Mouse (Mus musculus) kidney, adult 2 months (tissue): ENCODE measurements around the gene 4933428G20Rik. TPM values are rescaled to one million over a fixed set of nuclear protein-coding genes. Genes with fewer than 3 reads are reported as not detected.

Source experiments
- DNase-seq: peaks from one replicate; pipeline ENCODE4 v3.0.0; 2021
- H3K27ac ChIP-seq: fragments of 200-500 bp; 2 replicates; pipeline ENCODE4 v1.5.1; 2012; ENCODE audit warnings: low read depth, low read length, control low read depth, inconsistent platforms; ENCODE audit not compliant: insufficient read depth
- H3K27me3 ChIP-seq: fragments of 200-500 bp; replicated peaks from 2 replicates; pipeline ENCODE4 v1.6.1; 2012; ENCODE audit warnings: mild to moderate bottlenecking, moderate library complexity, low read length, inconsistent platforms; ENCODE audit not compliant: control insufficient read depth, insufficient read depth
- H3K36me3 ChIP-seq: fragments of 200-500 bp; 2 replicates; pipeline ENCODE4 v1.6.1; 2012; ENCODE audit warnings: mild to moderate bottlenecking, moderate library complexity, low read length, inconsistent platforms; ENCODE audit not compliant: control insufficient read depth, insufficient read depth
- H3K4me1 ChIP-seq: fragments of 200-500 bp; 2 replicates; pipeline ENCODE4 v1.6.1; 2011; ENCODE audit warnings: low read length; ENCODE audit not compliant: control insufficient read depth, insufficient read depth
- H3K4me3 ChIP-seq: fragments of 200-500 bp; 2 replicates; pipeline ENCODE4 v1.5.1; 2011; ENCODE audit warnings: mild to moderate bottlenecking, low read depth, low read length, control low read depth; ENCODE audit not compliant: insufficient read depth
- CTCF ChIP-seq: fragments of 200-500 bp; conservative IDR thresholded peaks from 2 replicates; pipeline ENCODE4 v1.5.1; 2011; ENCODE audit warnings: low read depth, mild to moderate bottlenecking, control low read depth, low read length, moderate library complexity, mixed read lengths; ENCODE audit not compliant: insufficient read depth, insufficient read length
- POLR2A ChIP-seq: fragments of 200-500 bp; IDR thresholded peaks from one replicate; pipeline ENCODE4 v1.6.1; 2011; ENCODE audit warnings: low read depth, low read length, control low read depth
- WGBS: fragments of 180-500 bp; shearing (Covaris S2); methylation state at CpG from one replicate; pipeline ENCODE4 v1.1.7; 2018; 5-methylcytosine and 5-hydroxymethylcytosine counted together
- polyA plus RNA-seq: library from polyadenylated mRNA; depleted of rRNA; stranded (reverse); fragments of >200 nt; gene quantifications from 2 replicates; pipeline ENCODE4 v1.2.3, GENCODE M21; 2012

4933428G20Rik gene
- polyA plus RNA-seq, 1 experiment, result not detected

- no peak for TF ChIP-seq POLR2A
- no peak for TF ChIP-seq CTCF
- H3K36me3 ChIP-seq, result no peaks in the 10 kb centered on the region
- H3K27ac ChIP-seq, result no peak overlapping the region
- DNase-seq, result no peak
- H3K4me1 ChIP-seq, result no peaks in the 10 kb centered on the region
- no peaks in the 10 kb centered on the region for H3K27me3 ChIP-seq
- H3K4me3 ChIP-seq, result no peak overlapping the region
- 65% methylated on average over 10 of the region's 10 CpGs for WGBS
Observed at GRCm38 (mm10) chr11:97466444-97467160, 33.5 kb downstream of the 4933428G20Rik start.

DNA sequence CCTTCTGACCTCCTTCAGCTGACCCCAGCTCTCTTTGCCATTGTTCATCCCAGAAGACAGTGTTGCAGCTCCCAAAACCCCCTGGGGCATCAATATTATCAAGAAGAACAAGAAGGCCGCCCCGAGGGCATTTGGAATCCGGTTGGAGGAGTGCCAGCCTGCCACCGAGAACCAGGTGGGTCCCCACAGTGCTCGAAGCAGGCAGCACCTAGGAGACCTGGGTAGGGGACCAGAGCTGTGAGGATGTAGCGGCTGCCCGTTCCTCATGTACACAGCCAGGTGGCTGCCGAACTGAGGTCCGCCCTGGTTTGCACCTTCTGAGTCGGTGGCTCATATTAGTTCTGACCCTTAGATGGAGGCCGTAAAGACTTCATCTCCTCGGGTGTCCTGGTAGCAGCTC, 34.2 kb downstream of the 4933428G20Rik start:
- 84% methylated on average over 12 of the region's 12 CpGs for WGBS
- H3K27me3 ChIP-seq, result no peaks in the 10 kb centered on the region
- no peak overlapping the region for H3K27ac ChIP-seq
- no peaks in the 10 kb centered on the region for H3K4me1 ChIP-seq
- DNase-seq, result no peak
- H3K36me3 ChIP-seq, result no peaks in the 10 kb centered on the region
- H3K4me3 ChIP-seq, result no peak overlapping the region
- no peak for TF ChIP-seq POLR2A

- no peaks in the 10 kb centered on the region for H3K36me3 ChIP-seq
Observed at GRCm38 (mm10) chr11:97463991-97464390, 36.1 kb downstream of the 4933428G20Rik start.

GRCm38 (mm10) chr11:97463166-97463565, 37.0 kb downstream of the 4933428G20Rik start:
- Histone ChIP-seq H3K36me3 (no peaks in the 10 kb centered on the region), H3K27ac (no peak overlapping the region), H3K4me1 (no peaks in the 10 kb centered on the region), H3K4me3 (no peak overlapping the region), H3K27me3 (no peaks in the 10 kb centered on the region)
- DNase-seq, result no peak
- 86% methylated on average over 33 of the region's 33 CpGs for WGBS
- no peak for TF ChIP-seq CTCF
- TF ChIP-seq POLR2A, result no peak

More at GRCm38 (mm10) chr11:97463991-97464390, 36.1 kb downstream of the 4933428G20Rik start:
- no peak overlapping the region for H3K27ac ChIP-seq
- H3K27me3 ChIP-seq, result no peaks in the 10 kb centered on the region
- no peak for DNase-seq
- H3K4me3 ChIP-seq, result no peak overlapping the region
- TF ChIP-seq POLR2A (no peak), CTCF (no peak)
- no peaks in the 10 kb centered on the region for H3K4me1 ChIP-seq
- WGBS, result 93% methylated on average over 4 of the region's 4 CpGs

- TF ChIP-seq CTCF (no peak), POLR2A (no peak)
- 94% methylated on average over 6 of the region's 6 CpGs for WGBS
- Histone ChIP-seq H3K36me3 (no peaks in the 10 kb centered on the region), H3K4me1 (no peaks in the 10 kb centered on the region), H3K27me3 (no peaks in the 10 kb centered on the region), H3K4me3 (no peak overlapping the region), H3K27ac (no peak overlapping the region)
- no peak for DNase-seq
Observed at GRCm38 (mm10) chr11:97462538-97462937, 37.6 kb downstream of the 4933428G20Rik start.

DNA sequence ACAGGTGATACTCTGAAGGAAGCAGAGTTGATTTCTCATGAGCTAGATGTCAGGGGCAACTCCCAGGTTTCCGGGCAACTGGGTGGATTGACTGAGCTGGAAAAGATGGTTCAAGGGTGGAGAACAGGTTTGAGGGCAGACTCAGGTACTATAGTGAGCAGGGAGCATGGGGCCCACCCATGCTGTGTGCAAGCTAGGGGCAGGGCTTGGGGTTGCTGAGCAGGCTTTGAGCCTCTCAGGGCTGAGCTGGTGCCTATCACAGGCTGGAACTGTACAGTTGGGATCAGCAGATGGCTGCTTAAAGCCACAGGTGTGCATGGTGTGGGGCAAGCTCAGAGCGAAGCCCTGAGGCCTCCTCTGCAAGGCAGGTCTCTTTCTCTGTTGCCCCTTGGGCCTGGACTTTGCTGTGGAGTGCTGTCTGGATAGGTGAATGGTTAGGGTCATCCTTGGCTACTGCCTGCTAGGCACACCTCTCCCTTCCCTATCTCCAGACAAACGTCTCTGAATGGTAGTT, 38.8 kb downstream of the 4933428G20Rik start:
- Histone ChIP-seq H3K27ac (no peak overlapping the region), H3K4me1 (0 out of 2 replicates have a peak, but pooled peaks cover 3% of the 10 kb centered on the region), H3K36me3 (no peaks in the 10 kb centered on the region), H3K27me3 (no peaks in the 10 kb centered on the region), H3K4me3 (no peak overlapping the region)
- WGBS, result 100% methylated on average over 3 of the region's 3 CpGs
- TF ChIP-seq POLR2A (no peak), CTCF (no peak)
- DNase-seq, result no peak

DNA sequence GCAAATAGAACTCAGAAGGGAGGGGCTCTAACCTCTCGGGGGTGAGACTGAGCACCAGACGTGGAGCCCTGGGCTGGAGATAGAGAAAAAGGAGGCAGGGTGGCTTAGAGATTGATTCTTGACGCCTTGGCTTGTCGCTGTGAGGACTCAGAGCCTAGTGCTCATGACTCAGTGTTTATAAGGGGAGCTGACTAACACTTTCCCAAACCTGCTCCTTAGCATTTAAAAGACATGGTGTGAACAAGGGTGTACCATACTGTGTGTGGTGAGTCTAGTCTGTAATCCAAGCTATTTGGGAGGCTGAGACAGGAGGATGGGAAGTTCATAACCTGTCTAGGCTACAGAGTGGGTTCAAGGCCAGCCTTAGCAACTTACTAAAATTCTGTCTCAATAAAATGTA, 43.0 kb downstream of the 4933428G20Rik start:
- TF ChIP-seq POLR2A (no peak), CTCF (no peak)
- Histone ChIP-seq H3K27me3 (no peaks in the 10 kb centered on the region), H3K36me3 (no peaks in the 10 kb centered on the region), H3K4me3 (no peak overlapping the region), H3K27ac (no peak overlapping the region), H3K4me1 (0 out of 2 replicates have a peak, but pooled peaks cover 3% of the 10 kb centered on the region)
- 78% methylated on average over 4 of the region's 4 CpGs for WGBS
- no peak for DNase-seq
